Mouse (Mus musculus): ENCODE measurements around the gene Man2b1. TPM values are rescaled to one million over a fixed set of nuclear protein-coding genes. Genes with fewer than 3 reads are reported as not detected.
"Not testable (repeated sequence)": the region's sequence is repeated elsewhere in the genome, so short reads cannot be mapped to it uniquely, and the experiment has no call there.

Gene Man2b1
- polyA plus RNA-seq, 1 experiment = 0.13 TPM

- no peaks in the 10 kb centered on the region for H3K27me3 ChIP-seq (ENCODE audit: control insufficient read depth)
- no peaks in the 10 kb centered on the region for H3K36me3 ChIP-seq (ENCODE audit: control insufficient read depth)
- no peaks in the 10 kb centered on the region for H3K9me3 ChIP-seq (ENCODE audit: control insufficient read depth, low read length)
- H3K4me1 ChIP-seq (ENCODE audit: control insufficient read depth) = no peaks in the 10 kb centered on the region; the same call in none of the 2 replicates
- no peak overlapping the region for H3K4me3 ChIP-seq (replicated peaks)
- TF ChIP-seq TAL1 (IDR thresholded peaks at IDR 0.05; ENCODE audit: low read length) = no peak
- TF ChIP-seq GATA1 (IDR thresholded peaks at IDR 0.05; ENCODE audit: low read length) = no peak
Observed at GRCm38 (mm10) chr8:85132335-85132734, 49.3 kb downstream of the Man2b1 start.

- not testable (repeated sequence) for H3K36me3 ChIP-seq (ENCODE audit: control insufficient read depth); H3K4me1 ChIP-seq (ENCODE audit: control insufficient read depth); H3K4me3 ChIP-seq (replicated peaks); H3K9me3 ChIP-seq (ENCODE audit: control insufficient read depth, low read length); H3K27me3 ChIP-seq (ENCODE audit: control insufficient read depth)
Observed at GRCm38 (mm10) chr8:85135690-85136089, 52.6 kb downstream of the Man2b1 start.

GRCm38 (mm10) chr8:85142516-85142915 is 59.4 kb downstream of the Man2b1 start:
- Histone ChIP-seq H3K27me3 (ENCODE audit: control insufficient read depth) (no peaks in the 10 kb centered on the region), H3K36me3 (ENCODE audit: control insufficient read depth) (no peaks in the 10 kb centered on the region), H3K4me1 (ENCODE audit: control insufficient read depth) (no peaks in the 10 kb centered on the region), H3K4me3 (replicated peaks) (no peak overlapping the region), H3K9me3 (ENCODE audit: control insufficient read depth, low read length) (no peaks in the 10 kb centered on the region)
- no peak for TF ChIP-seq GATA1 (IDR thresholded peaks at IDR 0.05; ENCODE audit: low read length)
- TF ChIP-seq TAL1 (IDR thresholded peaks at IDR 0.05; ENCODE audit: low read length) = no peak

Other genes with a start within 250 kb of the Man2b1 start
- gene Rad23a, start 242.6 kb upstream of the Man2b1 start, polyA plus RNA-seq (2012) = 740 and 808 TPM in 2 replicates
- gene Calr, start 236.3 kb upstream of the Man2b1 start, polyA plus RNA-seq (2012) = 29.4 and 30.9 TPM in 2 replicates
- 9.0 and 9.3 TPM in 2 replicates for gene Farsa, start 226.3 kb upstream of the Man2b1 start, polyA plus RNA-seq (2012)
- 15.0 TPM in 2 replicates for gene Syce2, start 211.2 kb upstream of the Man2b1 start, polyA plus RNA-seq (2012)
- gene Gcdh, start 189.3 kb upstream of the Man2b1 start, polyA plus RNA-seq (2012) = 15.0 and 18.3 TPM in 2 replicates
- gene Klf1, start 181.3 kb upstream of the Man2b1 start, polyA plus RNA-seq (2012) = 358 and 362 TPM in 2 replicates
- 4.8 and 7.7 TPM in 2 replicates for gene Dnase2a, start 174.7 kb upstream of the Man2b1 start, polyA plus RNA-seq (2012)
- 0.01 and 0.08 TPM in 2 replicates for gene Mast1, start 145.9 kb upstream of the Man2b1 start, polyA plus RNA-seq (2012)
- gene Rtbdn, start 136.3 kb upstream of the Man2b1 start, polyA plus RNA-seq (2012) = not detected in 2 replicates
- gene Gm49661, start 113.8 kb upstream of the Man2b1 start, polyA plus RNA-seq (2012) = not detected in 2 replicates
- 111 and 222 TPM in 2 replicates for gene Prdx2, start 113.7 kb upstream of the Man2b1 start, polyA plus RNA-seq (2012)
- 162 and 179 TPM in 2 replicates for gene Rnaseh2a, start 113.5 kb upstream of the Man2b1 start, polyA plus RNA-seq (2012)
- gene Junb, start 104.6 kb upstream of the Man2b1 start, polyA plus RNA-seq (2012) = 9.6 and 10.3 TPM in 2 replicates
- gene Hook2, start 92.7 kb upstream of the Man2b1 start, polyA plus RNA-seq (2012) = 0.46 and 0.58 TPM in 2 replicates
- not detected in 2 replicates for gene Best2, start 68.7 kb upstream of the Man2b1 start, polyA plus RNA-seq (2012)
- gene Asna1, start 58.0 kb upstream of the Man2b1 start, polyA plus RNA-seq (2012) = 18.6 and 31.0 TPM in 2 replicates
- 77.0 and 92.3 TPM in 2 replicates for gene Trir, start 56.4 kb upstream of the Man2b1 start, polyA plus RNA-seq (2012)
- 1.7 and 1.8 TPM in 2 replicates for gene Tnpo2, start 46.4 kb upstream of the Man2b1 start, polyA plus RNA-seq (2012)
- 0.54 and 0.63 TPM in 2 replicates for gene Fbxw9, start 23.2 kb upstream of the Man2b1 start, polyA plus RNA-seq (2012)
- 0.37 TPM in 1 of 2 replicates, not detected in the other for gene Gm5741, start 15.3 kb upstream of the Man2b1 start, polyA plus RNA-seq (2012)
- 2.0 and 2.1 TPM in 2 replicates for gene Dhps, start 11.5 kb upstream of the Man2b1 start, polyA plus RNA-seq (2012)
- gene Wdr83os, start 2.5 kb upstream of the Man2b1 start, polyA plus RNA-seq (2012) = 0.28 and 1.5 TPM in 2 replicates
- gene Wdr83, start 2.0 kb upstream of the Man2b1 start, polyA plus RNA-seq (2012) = 2.7 and 4.7 TPM in 2 replicates
- gene Zfp791, start 39.8 kb downstream of the Man2b1 start, polyA plus RNA-seq (2012) = 0.01 TPM in 1 of 2 replicates, not detected in the other
- not detected in 2 replicates for gene Cks1brt, start 68.7 kb downstream of the Man2b1 start, polyA plus RNA-seq (2012)
- not detected in 2 replicates for gene Olfr371, start 142.7 kb downstream of the Man2b1 start, polyA plus RNA-seq (2012)
- gene Orc6, start 216.4 kb downstream of the Man2b1 start, polyA plus RNA-seq (2012) = 0.90 and 2.3 TPM in 2 replicates
- 0.55 and 0.61 TPM in 2 replicates for gene Vps35, start 216.5 kb downstream of the Man2b1 start, polyA plus RNA-seq (2012)

Measured in erythroblast, embryonic 14.5 days (primary cell).